Mouse (Mus musculus) G1E (cell line): ENCODE measurements around the gene Tor4a. TPM values are rescaled to one million over a fixed set of nuclear protein-coding genes. Genes with fewer than 3 reads are reported as not detected.
A peak's percentile ranks its signal among the peaks of the same experiment; 100 is the strongest.

Source experiments
- ATAC-seq: 2 replicates; pipeline ENCODE4 v1.8.0; 2016; ENCODE audit warnings: mild to moderate bottlenecking; ENCODE audit not compliant: insufficient number of reproducible peaks, poor library complexity, low FRiP score, severe bottlenecking; ENCODE audit errors: extremely low read depth
- DNase-seq: peaks from one replicate; pipeline ENCODE4 v3.0.0; 2012; ENCODE audit warnings: low spot score
- H3K27me3 ChIP-seq: 2 replicates; pipeline ENCODE4 v1.6.1; 2012; ENCODE audit warnings: mild to moderate bottlenecking, low read length, inconsistent platforms; ENCODE audit not compliant: insufficient read depth
- H3K36me3 ChIP-seq: replicated peaks from 2 replicates; pipeline ENCODE3; 2012; ENCODE audit warnings: mild to moderate bottlenecking, inconsistent platforms
- H3K4me1 ChIP-seq: 2 replicates; pipeline ENCODE4 v1.6.1; 2012; ENCODE audit warnings: low read depth, low read length, inconsistent platforms, mixed read lengths; ENCODE audit not compliant: insufficient read depth
- H3K4me3 ChIP-seq: 2 replicates; pipeline ENCODE4 v1.5.1; 2012; ENCODE audit warnings: low read depth, mild to moderate bottlenecking, inconsistent platforms, low read length, moderate library complexity, mixed read lengths
- H3K9me3 ChIP-seq: replicated peaks from 2 replicates; pipeline ENCODE4 v1.6.1; 2012; ENCODE audit warnings: inconsistent platforms
- CTCF ChIP-seq: IDR thresholded peaks from 2 replicates; pipeline ENCODE4 v1.5.1; 2012; ENCODE audit warnings: low read depth, low read length, inconsistent platforms, mixed read lengths
- GATA1 ChIP-seq: IDR thresholded peaks from 2 replicates; pipeline ENCODE4 v1.6.1; 2012; ENCODE audit warnings: borderline replicate concordance, low read length, inconsistent platforms, mixed read lengths
- GATA2 ChIP-seq: IDR thresholded peaks from 2 replicates; pipeline ENCODE4 v1.6.1; 2012; ENCODE audit warnings: low read depth, low read length, inconsistent platforms, borderline replicate concordance
- POLR2AphosphoS5 ChIP-seq: IDR thresholded peaks from 2 replicates; pipeline ENCODE4 v1.6.1; 2012; ENCODE audit warnings: low read depth, low read length, inconsistent platforms; ENCODE audit not compliant: insufficient replicate concordance
- TAL1 ChIP-seq: conservative IDR thresholded peaks from 2 replicates; pipeline ENCODE4 v1.6.1; 2012; ENCODE audit warnings: low read depth, low read length, inconsistent platforms, mixed read lengths
- polyA plus RNA-seq: library from polyadenylated mRNA; stranded (reverse); fragments of >175 nt; gene quantifications from 2 replicates; pipeline ENCODE4 v1.2.3, GENCODE M21; 2012
- total RNA-seq, 2 experiments: library from RNA; stranded (forward) in 1 of 2; stranded (reverse) in 1 of 2; fragments of 200-1000 nt in 1 of 2; fragments of >200 nt in 1 of 2; fragmentation: Nextera tagmentation in 1 of 2; gene quantifications; 2 replicates each; pipeline ENCODE4 v1.2.3; 2014 to 2017

The Tor4a gene
- total and polyA plus RNA-seq, 3 experiments: 12.3 to 33.8 (median 17.2) TPM

DNA sequence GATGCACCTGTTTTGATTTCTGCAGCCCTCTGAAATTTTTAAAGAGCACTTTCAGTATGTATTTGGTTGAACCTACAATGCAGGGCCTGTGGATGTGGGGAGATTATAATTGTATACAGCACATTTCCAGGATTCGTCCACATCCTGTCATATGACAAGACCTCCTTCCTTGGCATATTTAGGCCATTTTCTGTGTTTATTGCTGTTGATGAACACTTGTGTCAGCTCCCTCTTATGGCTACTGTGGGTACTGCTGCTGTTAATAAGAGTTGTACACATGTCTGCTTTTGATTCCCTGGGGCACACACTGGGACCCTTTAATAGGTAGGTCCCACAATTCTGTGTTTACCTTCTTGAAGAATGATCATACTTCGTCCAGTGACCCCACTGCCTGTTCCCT is 39.0 kb downstream of the Tor4a start:
- TF ChIP-seq TAL1: no peak
- TF ChIP-seq CTCF: peak; percentile 58
- no peak for TF ChIP-seq POLR2AphosphoS5
- TF ChIP-seq GATA1: no peak
- DNase-seq: no peak
- H3K4me1 ChIP-seq: no peaks in the 10 kb centered on the region; the same call in 1 of the 2 replicates
- no peak overlapping the region for H3K4me3 ChIP-seq
- ATAC-seq: no peak
- no peaks in the 10 kb centered on the region for H3K36me3 ChIP-seq
- peaks cover 6% of the 10 kb centered on the region; the same call in 1 of the 2 replicates for H3K27me3 ChIP-seq
- no peaks in the 10 kb centered on the region for H3K9me3 ChIP-seq

DNA sequence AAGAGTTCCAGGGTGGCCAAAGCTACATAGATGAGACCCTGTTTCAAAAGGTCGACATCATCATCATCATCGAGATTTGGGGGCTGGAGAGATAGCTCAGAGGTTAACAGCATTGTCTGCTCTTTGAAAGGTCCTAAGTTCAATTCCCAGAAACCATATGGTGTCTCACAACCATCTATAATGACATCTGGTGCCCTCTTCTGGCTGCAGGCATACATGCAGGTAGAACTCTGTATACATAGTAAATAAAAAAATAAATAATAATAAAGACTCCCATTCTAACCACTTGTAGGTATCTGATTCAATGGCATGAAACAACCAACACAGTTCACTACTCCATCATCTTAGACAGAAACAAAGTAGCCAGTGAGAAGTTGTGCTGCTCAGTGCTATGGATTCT is 39.7 kb downstream of the Tor4a start:
- Histone ChIP-seq H3K4me1 (no peaks in the 10 kb centered on the region; the same call in 1 of the 2 replicates), H3K27me3 (peaks cover 5% of the 10 kb centered on the region), H3K36me3 (no peaks in the 10 kb centered on the region), H3K4me3 (no peak overlapping the region), H3K9me3 (no peaks in the 10 kb centered on the region)
- DNase-seq: no peak
- no peak for ATAC-seq
- TF ChIP-seq GATA1: no peak
- TF ChIP-seq CTCF: peak; percentile 4; the same call in 1 of the 2 replicates
- no peak for TF ChIP-seq GATA2
- no peak for TF ChIP-seq TAL1
- TF ChIP-seq POLR2AphosphoS5: no peak

DNA sequence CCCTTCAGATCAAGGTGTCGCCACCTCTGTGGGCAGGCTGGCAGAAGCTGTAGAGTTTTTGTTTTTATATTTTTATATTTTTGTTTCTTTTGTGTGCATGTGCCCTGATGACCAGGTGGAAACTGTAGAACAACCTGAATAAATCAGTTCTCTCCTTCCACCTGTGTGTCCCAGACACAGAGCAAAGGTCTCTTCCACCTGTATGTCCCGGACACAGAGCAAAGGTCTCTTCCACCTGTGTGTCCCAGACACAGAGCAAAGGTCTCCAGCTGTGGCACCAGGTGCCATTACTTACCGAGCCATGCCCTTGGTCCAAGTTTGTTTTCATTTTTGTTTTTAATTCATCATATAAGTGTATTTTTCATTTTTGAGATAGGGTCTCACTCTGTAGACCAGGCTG is 40.5 kb downstream of the Tor4a start:
- Histone ChIP-seq H3K4me1 (no peaks in the 10 kb centered on the region; the same call in 1 of the 2 replicates), H3K36me3 (no peaks in the 10 kb centered on the region), H3K9me3 (no peaks in the 10 kb centered on the region), H3K4me3 (no peak overlapping the region), H3K27me3 (peaks cover 5% of the 10 kb centered on the region)
- TF ChIP-seq CTCF (no peak), GATA2 (no peak), TAL1 (no peak), GATA1 (no peak), POLR2AphosphoS5 (no peak)
- DNase-seq (no peak), ATAC-seq (no peak)

DNA sequence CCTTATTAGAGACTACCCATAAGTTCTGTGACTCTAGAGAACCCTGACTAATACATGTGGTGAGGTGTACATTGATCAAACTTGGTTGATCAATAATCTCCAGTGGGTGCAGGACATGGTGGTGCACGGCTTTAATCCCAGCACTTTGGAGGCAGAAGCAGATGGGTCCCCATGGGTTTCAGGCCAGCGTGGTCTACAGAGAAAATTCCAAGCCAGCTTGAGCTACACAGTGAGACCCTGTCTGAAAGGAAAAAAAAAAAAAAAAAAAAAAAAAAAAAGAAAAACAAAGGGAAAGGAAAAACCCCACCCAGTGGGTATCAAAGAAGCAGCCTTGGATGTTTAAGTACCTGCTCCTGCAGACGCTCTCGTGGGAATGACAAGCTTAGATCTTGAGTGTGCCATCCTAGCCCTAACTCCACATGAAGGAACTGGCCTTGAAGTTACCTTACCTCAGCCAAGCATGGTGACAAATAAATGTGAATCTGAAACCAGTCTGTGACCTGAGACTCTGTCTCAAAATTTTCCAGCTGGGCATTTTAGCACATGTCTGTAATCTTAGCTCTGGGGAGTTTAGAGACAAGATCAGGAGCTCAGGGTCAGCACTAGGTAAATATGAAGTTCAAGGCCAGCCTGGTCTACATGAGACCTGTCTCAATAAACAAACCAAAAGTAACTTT is 45.3 kb downstream of the Tor4a start:
- TF ChIP-seq TAL1 (no peak), GATA1 (no peak), GATA2 (no peak), POLR2AphosphoS5 (no peak), CTCF (no peak)
- Histone ChIP-seq H3K27me3 (peaks cover 39% of the 10 kb centered on the region), H3K4me1 (peaks cover 8% of the 10 kb centered on the region), H3K9me3 (no peaks in the 10 kb centered on the region), H3K36me3 (no peaks in the 10 kb centered on the region), H3K4me3 (no peak overlapping the region)
- no peak for ATAC-seq
- no peak for DNase-seq

DNA sequence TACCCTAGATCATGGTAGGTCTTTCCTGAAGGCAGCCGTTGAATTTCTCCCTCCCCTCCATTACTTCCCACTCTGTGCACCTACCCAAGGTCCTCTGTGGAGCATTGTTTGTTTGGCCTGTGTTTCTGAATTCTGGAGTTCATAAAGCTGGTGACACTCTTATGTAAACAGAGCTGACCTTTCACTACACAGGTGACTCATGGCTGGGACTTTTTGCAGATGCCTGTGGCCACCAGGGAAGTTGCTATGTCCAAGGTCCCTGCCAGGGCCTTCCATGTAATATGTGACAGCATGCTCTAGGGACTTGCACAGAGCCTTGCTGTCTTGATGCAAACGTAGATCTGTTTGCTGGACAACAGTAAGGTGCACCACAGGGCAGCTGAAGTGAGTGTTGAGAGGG is 47.0 kb downstream of the Tor4a start:
- ATAC-seq (no peak), DNase-seq (no peak)
- TF ChIP-seq GATA1: no peak
- no peak for TF ChIP-seq POLR2AphosphoS5
- no peak for TF ChIP-seq CTCF
- no peak for TF ChIP-seq GATA2
- no peak for TF ChIP-seq TAL1
- Histone ChIP-seq H3K36me3 (no peaks in the 10 kb centered on the region), H3K9me3 (no peaks in the 10 kb centered on the region), H3K4me3 (no peak overlapping the region), H3K4me1 (peaks cover 8% of the 10 kb centered on the region), H3K27me3 (peaks cover 52% of the 10 kb centered on the region)

DNA sequence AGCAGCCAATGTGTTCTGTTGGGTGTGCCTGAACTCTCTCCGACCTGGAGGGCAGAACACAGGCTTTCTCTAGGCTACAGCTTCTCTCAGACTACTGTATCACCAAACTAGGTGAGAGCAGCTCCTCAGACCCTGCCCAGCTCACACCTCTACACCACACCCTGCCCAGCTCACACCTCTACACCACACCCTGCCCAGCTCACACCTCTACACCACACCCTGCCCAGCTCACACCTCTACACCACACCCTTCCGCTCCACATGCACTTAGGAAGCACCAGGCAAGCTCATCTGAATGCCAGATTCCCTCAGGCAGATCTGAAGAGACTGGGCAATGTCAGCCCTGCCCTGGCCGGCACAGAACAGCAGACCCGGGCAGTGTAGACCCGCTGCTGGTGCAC is 48.8 kb downstream of the Tor4a start:
- Histone ChIP-seq H3K4me3 (no peak overlapping the region), H3K4me1 (peaks cover 8% of the 10 kb centered on the region), H3K9me3 (no peaks in the 10 kb centered on the region), H3K27me3 (peaks cover 61% of the 10 kb centered on the region), H3K36me3 (no peaks in the 10 kb centered on the region)
- DNase-seq (no peak), ATAC-seq (no peak)
- no peak for TF ChIP-seq CTCF
- TF ChIP-seq TAL1: no peak
- TF ChIP-seq POLR2AphosphoS5: no peak
- TF ChIP-seq GATA2: no peak
- no peak for TF ChIP-seq GATA1

DNA sequence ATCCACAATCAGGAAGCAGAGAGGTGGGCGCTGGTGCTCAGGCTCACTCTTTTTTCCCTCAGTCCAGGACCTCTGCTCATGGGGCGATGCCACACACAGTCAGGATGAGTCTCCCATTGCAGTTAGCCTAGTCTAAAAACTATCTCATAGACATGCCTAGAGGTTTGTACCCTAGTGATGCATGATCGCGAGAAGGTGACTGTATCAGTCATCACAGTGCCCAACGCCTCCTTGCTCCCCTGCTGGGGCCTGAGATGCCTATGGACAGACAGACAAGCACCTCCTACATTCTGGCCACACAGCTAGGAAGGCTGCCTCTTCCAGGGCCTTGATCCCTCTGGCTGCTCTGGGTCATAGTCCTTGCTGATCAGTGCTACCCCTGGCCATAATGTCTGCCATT is 49.3 kb downstream of the Tor4a start:
- Histone ChIP-seq H3K4me3 (no peak overlapping the region), H3K27me3 (peaks cover 62% of the 10 kb centered on the region), H3K9me3 (no peaks in the 10 kb centered on the region), H3K36me3 (no peaks in the 10 kb centered on the region), H3K4me1 (peaks cover 8% of the 10 kb centered on the region)
- no peak for TF ChIP-seq CTCF
- TF ChIP-seq POLR2AphosphoS5: no peak
- TF ChIP-seq TAL1: no peak
- TF ChIP-seq GATA1: no peak
- no peak for TF ChIP-seq GATA2
- DNase-seq: no peak
- no peak for ATAC-seq
